Mouse (Mus musculus) layer of hippocampus, postnatal 14 days (tissue): ENCODE data around the gene Brsk2. TPM values are rescaled to one million over a fixed set of nuclear protein-coding genes. Genes with fewer than 3 reads are reported as not detected.
A peak's percentile ranks its signal among the peaks of the same experiment; 100 is the strongest.

Experiments
- DNase-seq, 2 experiments: peaks; one replicate each; pipeline ENCODE4 v3.0.0; 2021 to 2022; ENCODE audit warnings: low spot score in 2 of 2, mixed read lengths in 1 of 2
- total RNA-seq, 2 experiments: library from RNA; stranded (reverse); gene quantifications; 2 replicates each; pipeline ENCODE4 v1.2.3; 2021

Brsk2 gene
- total RNA-seq, 2 experiments from 2014 or later, result 174 to 177 TPM

GRCm38 (mm10) chr7:141953616-141954015, 4.1 kb downstream of the Brsk2 start:
- no peak for DNase-seq

GRCm38 (mm10) chr7:141955565-141956173, 6.1 kb downstream of the Brsk2 start:
- DNase-seq, result peak in 1 of 2 experiments; percentile 71

GRCm38 (mm10) chr7:141956174-141956566, 6.6 kb downstream of the Brsk2 start:
- DNase-seq, result peak in 1 of 2 experiments; percentile 67

- no peak for DNase-seq
Observed at GRCm38 (mm10) chr7:141957524-141958051, 8.0 kb downstream of the Brsk2 start.

GRCm38 (mm10) chr7:141958211-141958610, 8.7 kb downstream of the Brsk2 start:
- no peak for DNase-seq

GRCm38 (mm10) chr7:141959133-141959532, 9.6 kb downstream of the Brsk2 start:
- no peak for DNase-seq

- DNase-seq, result no peak
Observed at GRCm38 (mm10) chr7:141960926-141961325, 11.4 kb downstream of the Brsk2 start.

GRCm38 (mm10) chr7:141961491-141961890, 11.9 kb downstream of the Brsk2 start:
- DNase-seq, result no peak

- DNase-seq, result no peak
Observed at GRCm38 (mm10) chr7:141962521-141962920, 13.0 kb downstream of the Brsk2 start.

GRCm38 (mm10) chr7:141966281-141966680, 16.7 kb downstream of the Brsk2 start:
- no peak for DNase-seq

GRCm38 (mm10) chr7:141972831-141973619, 23.5 kb downstream of the Brsk2 start:
- DNase-seq, result no peak

GRCm38 (mm10) chr7:141978003-141978402, 28.5 kb downstream of the Brsk2 start:
- no peak for DNase-seq

- DNase-seq, result no peak
Observed at GRCm38 (mm10) chr7:141979247-141979646, 29.7 kb downstream of the Brsk2 start.

GRCm38 (mm10) chr7:141981237-141981636, 31.7 kb downstream of the Brsk2 start:
- DNase-seq, result no peak

GRCm38 (mm10) chr7:141988314-141988806, 38.8 kb downstream of the Brsk2 start:
- no peak for DNase-seq

GRCm38 (mm10) chr7:141991183-141991582, 41.6 kb downstream of the Brsk2 start:
- no peak for DNase-seq

- DNase-seq, result no peak
Observed at GRCm38 (mm10) chr7:141994121-141994520, 44.6 kb downstream of the Brsk2 start.

GRCm38 (mm10) chr7:142000661-142001060, 51.1 kb downstream of the Brsk2 start:
- DNase-seq, result no peak

- DNase-seq, result peak in 1 of 2 experiments; percentile 66
Observed at GRCm38 (mm10) chr7:142001597-142002340, 52.2 kb downstream of the Brsk2 start.

GRCm38 (mm10) chr7:142016562-142016961, 67.0 kb downstream of the Brsk2 start:
- no peak for DNase-seq

GRCm38 (mm10) chr7:142019699-142020098, 70.1 kb downstream of the Brsk2 start:
- DNase-seq, result no peak
